Mouse (Mus musculus) spleen, postnatal 10 days (tissue): ENCODE measurements around the gene Ypel3.

Experiments used
- DNase-seq, 2 experiments: peaks; one replicate each; pipeline ENCODE4 v3.0.0; 2021 to 2022; ENCODE audit warnings: low spot score in 2 of 2

Ypel3 gene

GRCm38 (mm10) chr7:126815726-126816222, 39.0 kb downstream of the Ypel3 start:
- DNase-seq, result no peak

- DNase-seq, result no peak
These were observed 39.7 kb downstream of the Ypel3 start for GRCm38 (mm10) chr7:126816494-126816893.

GRCm38 (mm10) chr7:126817595-126817994, 40.8 kb downstream of the Ypel3 start:
- no peak for DNase-seq

GRCm38 (mm10) chr7:126818818-126819217, 42.1 kb downstream of the Ypel3 start:
- no peak for DNase-seq

- DNase-seq, result peak; percentile 77 to 87
These were observed 45.2 kb downstream of the Ypel3 start for GRCm38 (mm10) chr7:126821835-126822511.

GRCm38 (mm10) chr7:126822741-126823140, 46.0 kb downstream of the Ypel3 start:
- DNase-seq, result no peak

GRCm38 (mm10) chr7:126823202-126823711, 46.5 kb downstream of the Ypel3 start:
- no peak for DNase-seq

GRCm38 (mm10) chr7:126823940-126824339, 47.2 kb downstream of the Ypel3 start:
- DNase-seq, result no peak

GRCm38 (mm10) chr7:126825403-126825802, 48.6 kb downstream of the Ypel3 start:
- peak in 1 of 2 experiments; percentile 58 for DNase-seq

- DNase-seq, result no peak
These were observed 49.2 kb downstream of the Ypel3 start for GRCm38 (mm10) chr7:126825952-126826351.
